Mouse (Mus musculus) urinary bladder, adult 18-20 months (tissue): ENCODE data around the gene Iqsec3.

Experiments
- DNase-seq, 2 experiments: peaks; one replicate each; pipeline ENCODE4 v3.0.0; 2022; ENCODE audit warnings: low spot score in 2 of 2, mixed read lengths in 2 of 2

Iqsec3 gene

DNA sequence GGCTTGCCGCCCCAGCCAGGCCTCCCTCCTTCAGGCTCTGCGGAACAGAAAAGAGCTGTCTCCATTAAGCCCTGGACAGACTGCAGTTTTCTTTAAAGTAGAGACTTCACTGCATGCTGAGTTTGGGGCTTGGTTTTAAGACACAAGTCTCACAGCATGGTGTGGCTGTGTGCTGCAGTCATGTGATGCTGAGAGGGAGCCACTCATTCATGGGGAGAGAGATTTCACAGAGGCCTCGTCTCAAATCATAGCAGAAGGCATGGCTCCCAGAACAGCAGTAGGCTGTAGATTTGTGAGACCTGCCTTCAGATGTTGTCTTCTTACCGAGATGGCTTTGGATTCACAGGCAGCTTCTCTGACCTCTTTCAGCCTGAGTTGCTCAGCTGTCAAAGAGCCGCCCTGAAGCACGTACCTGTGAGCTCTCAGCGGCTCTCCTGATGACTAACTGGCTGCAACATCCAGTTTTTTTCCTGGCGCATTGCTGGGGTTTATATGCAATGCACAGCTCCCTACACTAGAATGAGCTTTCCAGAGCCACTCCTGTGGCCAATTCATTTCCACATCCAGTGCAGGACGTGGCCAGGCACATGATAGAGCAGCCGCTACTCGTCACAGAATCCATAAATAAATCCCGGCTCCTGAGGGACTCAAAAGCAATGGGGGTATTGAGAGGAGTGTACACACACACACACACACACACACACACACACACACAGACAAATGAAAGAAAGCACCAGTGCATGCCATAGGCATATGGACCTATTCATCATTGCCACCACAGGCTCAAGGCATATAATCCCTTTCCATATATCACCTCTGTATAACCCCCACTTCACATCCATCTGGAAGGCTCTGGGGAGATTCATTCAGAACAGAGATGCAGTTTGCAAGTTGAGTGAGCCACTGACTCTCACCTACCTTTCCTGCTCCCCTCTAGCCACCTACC is 18.7 kb downstream of the Iqsec3 start:
- no peak for DNase-seq

DNA sequence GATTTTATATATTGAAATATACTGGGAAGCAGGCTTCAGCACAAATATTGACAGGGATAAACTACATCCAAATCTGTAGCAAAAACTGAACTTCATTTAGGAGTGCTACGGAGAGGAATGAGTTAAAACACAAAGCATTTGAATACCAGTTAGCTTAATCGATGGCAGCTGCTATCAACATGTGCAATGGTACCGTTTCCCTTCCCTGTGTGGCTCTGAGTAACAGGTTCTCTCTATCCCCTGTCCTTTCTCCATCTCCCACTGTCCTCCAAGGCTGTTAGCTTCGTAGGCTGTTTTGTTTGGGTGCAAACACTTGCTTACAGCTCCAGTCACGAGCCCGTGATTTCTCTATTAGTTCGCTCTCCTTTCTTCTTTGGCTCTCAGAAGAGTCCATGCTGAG is 19.7 kb downstream of the Iqsec3 start:
- DNase-seq: no peak

DNA sequence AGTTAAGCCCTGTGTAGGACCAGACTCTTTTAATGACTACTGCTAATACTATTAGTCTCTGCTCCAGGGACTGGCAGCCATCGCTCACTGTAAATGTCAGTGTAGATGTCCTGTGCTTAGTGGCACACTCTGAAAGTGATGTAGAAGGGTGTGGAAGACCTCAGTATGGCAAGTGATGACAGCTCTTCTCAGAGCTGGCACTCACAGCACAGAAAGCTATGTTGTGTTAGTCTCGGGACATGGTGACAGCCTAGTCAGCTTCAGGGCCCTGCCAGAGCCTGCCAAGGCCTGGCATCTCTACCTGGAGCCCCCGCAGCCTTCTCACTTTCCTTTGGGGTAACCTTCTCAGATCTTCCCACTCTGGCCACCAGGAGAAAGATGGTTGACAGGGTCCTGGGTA is 21.8 kb downstream of the Iqsec3 start:
- DNase-seq: no peak

DNA sequence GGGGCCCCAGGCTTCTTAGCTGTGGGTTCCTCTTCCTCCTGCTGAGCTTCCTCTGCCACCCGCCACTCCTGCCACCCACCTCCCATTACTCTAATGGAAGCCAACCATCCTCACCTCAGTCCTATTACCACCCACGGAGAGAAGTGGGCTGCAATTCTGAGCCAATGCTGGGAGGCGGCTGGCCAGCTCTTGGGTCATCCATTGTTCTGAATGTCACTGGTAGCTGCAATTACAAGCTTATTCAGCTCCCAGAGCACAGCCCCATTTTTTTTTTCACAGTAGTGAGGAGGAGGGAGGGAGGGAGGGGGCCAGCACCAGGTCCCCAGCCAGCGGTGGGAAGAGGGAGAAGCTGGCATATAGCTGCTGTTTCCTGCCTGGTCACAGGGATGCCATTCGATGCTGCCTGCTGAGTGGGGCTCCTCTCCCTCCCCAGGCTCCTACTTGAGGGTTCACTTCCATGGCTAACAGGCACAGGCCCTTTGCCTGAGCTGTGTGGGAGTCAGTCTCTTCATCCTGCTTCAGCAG is 32.7 kb downstream of the Iqsec3 start:
- no peak for DNase-seq

DNA sequence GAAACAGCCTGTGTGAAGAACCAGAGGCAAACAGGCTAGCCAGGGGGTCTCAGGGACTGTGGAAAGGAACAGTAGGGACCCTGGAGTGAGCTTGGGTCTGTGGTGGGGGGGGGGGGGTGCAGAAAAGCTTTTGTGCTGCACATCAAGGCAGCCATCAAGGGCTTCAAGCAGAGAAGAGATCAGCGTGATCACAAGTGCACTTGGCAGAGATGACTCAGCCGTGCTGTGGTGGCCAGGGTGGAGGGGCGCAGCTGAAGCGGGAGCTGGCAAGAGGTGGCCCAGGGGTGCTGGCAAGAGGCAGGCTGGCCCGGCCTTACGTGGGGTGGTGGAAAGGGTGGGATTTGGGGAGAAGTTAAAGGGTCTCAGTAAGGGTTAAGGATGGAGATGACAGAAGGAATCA is 48.6 kb downstream of the Iqsec3 start:
- DNase-seq: no peak

DNA sequence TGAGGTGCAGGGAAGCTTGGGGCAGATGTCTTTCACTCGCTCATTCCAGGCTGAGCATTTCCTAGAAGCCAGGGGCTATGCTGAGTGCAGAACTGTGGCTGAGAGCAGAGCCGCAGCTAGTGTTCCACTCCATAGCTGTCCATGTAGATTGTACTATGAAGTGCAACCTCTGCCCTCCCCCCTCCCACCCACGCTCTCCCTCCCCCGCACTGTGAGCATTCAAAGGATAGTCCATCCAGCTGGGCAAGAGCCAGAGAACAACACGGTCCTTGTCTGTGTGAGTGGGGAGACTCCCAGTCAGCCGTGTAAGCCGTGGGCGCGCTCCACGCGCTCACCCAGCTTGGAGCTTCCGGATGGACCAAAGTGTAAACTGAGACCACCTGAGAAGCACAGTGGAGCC is 49.1 kb downstream of the Iqsec3 start:
- DNase-seq: no peak

DNA sequence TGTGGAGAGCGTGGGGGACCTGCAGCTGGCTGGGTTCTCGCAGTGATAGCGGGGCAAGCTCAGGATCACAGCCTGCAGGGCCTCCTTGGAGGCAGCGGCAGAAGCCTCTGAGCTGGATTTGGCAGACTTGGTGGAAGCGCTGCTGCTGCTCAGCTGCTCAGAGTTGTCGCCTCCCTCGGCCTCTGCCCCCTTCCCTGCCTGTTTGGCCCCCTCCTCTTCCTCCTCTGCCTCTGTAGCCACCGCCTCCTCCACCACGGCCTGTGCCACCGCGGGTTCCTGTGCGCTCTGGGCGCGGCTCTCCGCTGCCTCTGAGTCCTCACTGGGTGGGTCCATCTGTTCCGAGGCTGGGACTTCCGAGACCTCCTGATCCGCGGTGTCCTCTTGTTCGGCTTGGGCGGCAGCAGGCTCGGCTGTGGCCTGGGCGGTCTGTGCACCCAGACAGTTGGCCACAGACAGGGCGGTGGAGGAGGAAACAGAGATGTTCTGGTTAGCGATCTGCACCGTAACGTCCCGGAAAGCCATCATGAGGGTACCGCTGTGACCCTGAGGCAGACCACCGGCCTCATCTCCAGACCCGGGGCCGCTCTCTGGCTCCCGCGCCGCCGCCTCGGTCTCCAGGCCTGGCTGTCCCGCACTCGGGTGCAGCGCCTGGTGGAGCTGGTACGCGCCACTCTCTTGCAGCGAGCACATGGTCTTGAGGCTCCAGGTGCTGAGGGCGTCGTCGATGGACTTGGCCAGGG is 60.8 kb downstream of the Iqsec3 start:
- no peak for DNase-seq

DNA sequence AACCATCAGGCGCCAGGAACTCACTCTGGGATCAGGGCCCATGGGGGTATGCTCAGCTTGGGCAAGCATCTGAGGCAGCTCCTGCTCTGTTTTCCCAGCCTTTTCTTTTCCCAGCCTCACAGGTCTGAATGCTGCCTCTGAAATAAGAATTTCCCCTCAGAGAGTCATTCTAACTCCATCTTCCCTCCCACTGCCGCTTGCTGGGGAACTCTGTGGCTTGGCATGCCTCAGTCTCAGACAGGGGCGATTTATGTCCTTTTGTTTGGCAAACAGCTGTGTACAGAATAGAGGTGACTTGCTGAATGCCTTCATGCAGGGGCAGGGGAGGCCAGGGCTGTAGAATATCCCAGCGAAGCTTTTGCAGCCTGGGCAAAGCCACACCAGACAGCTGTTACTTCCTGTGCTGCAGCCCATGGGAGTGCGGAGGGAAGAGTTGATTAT is 65.9 kb downstream of the Iqsec3 start:
- DNase-seq: no peak

DNA sequence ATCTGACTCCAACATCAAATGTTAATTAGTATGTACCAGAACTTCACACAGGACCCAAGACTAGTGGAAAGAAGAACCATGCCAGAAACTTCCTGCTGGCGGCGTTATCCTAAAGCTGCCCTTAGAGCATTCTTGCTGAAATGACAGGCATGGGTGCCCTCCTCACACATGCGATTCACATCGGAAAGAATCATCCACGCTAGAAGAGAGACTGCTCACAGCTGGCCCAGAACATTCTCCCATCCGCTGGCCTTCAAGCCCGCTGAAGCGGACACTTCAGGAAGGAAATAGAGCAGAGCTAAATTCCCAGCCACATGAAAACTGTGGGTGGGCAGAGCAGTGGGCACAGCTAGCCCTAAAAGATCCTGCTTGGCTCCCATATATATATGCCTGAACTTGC is 68.2 kb downstream of the Iqsec3 start:
- no peak for DNase-seq

DNA sequence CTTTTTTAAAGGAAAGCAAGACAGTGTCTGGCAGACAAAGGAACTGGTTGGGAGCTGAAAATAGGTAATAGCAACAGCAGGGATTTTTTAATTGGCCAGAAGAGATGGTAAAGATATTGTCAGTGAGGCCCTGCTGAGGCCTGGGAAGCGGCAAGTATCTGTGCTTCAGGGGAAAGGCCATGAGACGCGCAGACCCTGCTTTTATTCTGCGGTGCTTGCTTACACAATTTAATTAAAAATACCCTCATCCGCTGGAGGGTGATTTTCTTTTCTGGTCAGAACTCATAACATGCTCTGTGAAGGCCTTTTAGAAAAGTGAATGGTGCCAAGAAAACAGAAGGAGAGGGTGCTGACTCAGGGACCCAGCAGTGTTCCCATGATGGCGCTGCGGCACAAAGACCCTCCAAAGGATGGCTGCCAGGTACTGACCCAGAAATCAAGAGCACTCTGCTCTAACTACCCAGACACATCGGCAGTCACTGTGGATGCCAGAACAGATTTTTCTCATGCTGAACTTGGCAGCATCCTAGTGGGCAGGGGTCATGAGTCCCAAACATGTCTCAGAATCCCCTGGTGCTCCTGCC is 70.7 kb downstream of the Iqsec3 start:
- no peak for DNase-seq

DNA sequence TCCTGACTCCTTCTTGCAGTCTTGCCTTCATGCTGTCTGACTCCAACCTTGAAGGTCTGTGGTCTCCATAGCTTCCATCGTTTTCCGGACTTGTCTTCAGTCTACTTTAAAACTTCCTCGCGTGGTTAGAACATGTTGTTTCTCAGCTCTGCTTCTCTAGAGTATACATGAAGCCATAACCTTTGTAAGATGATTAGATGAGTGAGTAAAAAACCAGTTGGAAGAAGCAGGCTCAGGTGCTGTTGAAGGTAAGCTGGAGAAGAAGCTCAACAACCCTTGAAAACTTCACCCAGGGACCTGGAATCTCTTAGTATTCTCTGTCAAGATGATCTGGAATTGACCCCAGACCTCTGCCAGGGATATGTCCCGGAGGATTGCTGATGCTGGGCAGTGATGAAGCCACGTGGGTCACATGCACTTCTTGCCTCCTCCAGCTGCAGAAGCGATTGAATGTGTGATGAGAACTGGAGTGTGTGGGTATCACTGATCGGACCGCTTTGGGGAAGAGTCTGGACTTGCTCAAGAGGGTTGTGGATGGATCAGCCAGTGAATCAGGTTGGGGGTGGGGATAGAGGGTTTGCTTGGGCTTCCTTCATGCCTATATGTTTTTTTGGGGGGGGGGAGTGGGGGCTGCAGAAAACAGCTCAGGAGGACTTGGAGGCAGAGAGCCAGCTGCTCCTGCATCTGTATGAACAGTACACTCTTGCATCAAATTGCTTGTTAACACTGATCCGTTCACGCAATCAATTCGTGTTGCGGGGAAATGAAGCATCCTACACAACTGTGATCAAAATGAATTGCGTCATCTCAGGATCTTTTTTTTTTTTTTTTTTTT is 71.4 kb downstream of the Iqsec3 start:
- no peak for DNase-seq

DNA sequence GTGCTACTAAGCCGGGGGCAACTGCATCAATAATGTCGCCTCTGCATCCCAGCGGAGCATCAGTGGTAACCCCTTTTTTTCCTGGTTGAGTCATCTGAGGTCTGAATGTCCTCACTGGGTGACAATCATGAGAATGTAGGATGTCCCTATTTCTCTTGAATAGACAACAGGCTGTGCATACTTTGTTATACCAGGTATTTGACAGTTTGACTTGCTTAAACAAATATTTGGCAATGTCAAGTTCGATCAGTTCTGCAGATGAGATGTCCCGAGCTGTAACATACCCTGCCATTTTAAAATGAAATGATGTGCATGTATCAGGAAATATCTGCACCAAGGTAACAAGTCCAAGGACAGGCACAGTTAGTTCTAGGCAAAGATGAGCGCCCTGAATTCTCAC is 72.3 kb downstream of the Iqsec3 start:
- DNase-seq: no peak

DNA sequence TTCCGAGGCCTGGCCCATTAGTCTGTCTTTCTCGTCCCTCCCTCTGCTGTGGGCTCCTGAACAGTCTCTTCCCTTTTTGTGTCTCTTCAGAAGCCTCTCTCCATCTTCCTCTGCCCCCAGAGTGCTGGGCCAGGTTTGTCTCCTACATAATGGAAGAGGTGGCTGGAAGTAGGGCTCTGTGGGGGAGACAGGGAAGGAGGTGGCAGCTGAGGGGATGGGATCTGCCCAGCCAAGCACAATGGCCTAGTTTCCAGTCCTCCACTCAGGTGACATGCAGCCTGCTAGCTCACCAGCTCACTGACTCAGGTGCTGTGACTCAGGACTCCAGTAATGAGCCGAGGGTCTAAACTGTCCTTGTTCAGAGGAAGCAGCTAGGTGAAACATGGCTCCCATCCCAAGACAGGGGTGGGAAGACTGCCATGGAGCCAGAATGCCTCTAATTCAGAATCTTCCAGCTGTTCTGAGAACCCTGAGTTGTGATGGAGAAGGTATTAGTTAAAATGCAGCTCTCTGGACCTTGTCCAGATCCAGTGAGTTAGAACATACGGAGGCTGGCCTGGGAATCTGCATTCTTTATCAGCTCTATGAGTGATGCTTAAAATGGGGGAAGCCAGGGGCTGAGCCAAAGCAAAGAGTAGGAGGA is 80.7 kb downstream of the Iqsec3 start:
- no peak for DNase-seq

DNA sequence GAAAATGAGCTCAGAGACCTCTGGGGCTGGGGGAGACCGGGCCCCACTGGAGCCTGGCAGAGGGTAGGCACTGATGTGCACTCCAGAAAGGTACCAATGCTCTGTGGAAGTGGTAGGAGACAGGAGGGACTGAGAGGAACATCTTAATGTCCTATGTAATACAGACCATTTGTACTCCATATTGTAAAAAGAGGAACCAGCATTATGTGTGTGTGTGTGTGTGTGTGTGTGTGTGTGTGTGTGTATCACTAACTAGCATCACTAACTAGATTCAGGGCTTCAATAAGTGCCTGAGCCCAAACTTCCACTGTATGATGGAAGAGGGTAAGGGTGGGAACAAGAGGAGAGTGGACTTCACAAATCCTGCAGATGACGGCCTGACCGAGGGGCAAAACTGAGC is 88.1 kb downstream of the Iqsec3 start:
- no peak for DNase-seq

DNA sequence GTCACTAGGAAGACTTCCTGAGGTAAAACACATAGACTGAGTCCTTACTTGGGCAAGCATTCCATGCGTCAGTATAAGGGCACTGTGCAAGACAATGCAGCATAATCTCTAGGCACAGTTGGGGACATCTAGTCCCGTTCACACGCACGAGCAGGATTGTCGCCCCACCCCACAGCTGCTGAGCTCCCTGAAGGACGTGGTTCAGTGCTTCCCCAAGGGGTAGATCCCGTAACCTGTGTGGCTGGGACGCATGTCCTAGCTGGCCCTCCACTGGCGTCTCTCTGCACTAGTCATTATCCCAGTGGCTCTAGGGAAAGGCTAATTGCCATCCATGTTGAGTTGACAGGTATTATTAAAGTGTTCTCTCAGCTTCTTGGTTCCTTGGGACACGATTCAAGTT is 91.4 kb downstream of the Iqsec3 start:
- DNase-seq: no peak

DNA sequence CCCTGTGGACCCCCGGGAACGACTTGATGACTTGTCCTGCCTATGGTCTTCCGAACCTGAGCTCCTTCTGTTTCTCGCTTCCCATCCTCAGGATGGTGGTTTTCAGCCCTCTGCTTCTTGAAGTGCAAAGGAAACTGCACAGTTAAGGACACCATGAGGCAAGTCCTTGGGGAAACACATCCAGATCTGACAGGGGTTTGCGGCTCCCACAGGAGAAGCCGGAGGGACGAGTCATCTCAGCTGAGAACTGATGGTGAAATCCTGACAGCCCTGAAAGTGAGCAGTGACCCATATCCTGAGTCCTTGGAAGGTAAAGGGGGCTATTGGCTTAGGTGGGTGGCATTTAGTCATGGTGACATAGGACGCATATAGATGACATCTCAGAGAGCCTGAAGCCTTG is 92.9 kb downstream of the Iqsec3 start:
- no peak for DNase-seq

DNA sequence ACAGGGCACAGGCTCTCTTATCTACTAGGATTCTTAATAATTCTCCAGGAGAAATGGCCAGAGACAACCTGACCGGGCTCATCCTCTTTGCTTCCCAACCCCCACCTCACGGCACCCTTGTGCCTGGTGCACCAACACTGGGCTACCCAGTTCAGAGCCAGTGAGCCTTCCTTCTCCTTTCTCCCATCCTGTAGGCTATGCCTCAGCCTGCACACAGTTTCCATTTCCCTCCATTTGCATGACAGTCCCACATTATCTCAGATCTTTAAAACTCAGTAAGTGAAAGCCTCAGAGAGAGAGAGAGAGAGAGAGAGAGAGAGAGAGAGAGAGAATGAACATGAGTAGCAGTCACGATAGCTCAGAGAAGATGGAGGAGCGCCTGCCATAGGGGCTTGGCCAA is 95.2 kb downstream of the Iqsec3 start:
- DNase-seq: no peak

DNA sequence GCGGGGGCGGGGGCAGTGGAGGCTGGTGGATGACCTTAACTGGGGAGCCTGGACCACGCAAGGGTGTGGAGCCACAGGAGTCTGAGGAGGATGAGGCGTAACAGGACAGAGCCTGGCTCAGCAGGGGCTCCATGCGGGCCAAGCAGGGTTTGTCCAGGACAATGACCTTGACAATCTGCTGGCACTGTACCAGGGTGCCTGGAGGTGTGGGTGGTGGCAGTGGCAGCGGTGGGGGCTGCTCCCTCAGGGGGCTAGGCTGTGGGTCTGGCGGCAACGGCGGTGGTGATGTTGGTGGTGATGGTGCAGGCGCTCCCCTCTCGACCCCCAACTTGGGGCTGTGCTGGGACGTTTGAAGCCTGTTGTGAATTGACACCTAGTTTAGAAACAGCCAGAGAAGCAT is 97.3 kb downstream of the Iqsec3 start:
- DNase-seq: no peak

DNA sequence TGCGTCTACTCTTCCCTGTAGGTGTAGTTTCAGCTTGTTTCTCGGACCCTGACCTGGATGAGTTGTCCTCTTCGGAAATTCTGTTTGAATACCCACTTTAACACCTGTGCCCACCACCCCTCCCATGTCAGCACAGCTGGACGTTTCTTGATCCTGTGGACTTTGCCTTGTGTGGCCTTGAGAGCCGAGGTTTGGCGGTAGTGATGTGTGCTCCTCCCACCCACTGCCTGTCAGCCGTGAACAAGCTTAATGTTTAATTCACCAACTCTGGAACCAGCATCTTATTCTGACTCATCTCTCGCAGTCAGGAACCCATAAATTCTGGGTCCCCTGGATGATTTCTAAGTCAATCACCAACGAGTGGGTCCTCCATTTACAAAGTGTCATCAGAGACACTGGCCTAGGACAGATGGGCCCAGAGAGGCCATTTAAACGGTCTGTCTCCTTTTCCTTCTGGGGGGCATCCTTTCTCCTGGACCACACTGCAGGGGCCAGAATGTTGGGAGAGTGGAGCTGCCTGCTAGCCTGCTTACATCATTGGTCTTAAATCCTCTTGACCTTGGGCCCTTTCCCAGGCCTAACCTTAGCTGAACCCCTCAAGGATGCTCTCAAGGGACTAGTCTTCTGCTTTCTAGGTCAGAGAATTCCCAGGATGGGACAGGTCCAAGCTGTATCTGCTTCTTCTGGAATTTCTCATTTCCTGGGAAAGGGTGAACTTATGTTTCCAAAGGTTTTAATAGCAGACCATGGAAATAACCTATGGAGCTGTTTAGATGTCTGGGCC is 102.1 kb downstream of the Iqsec3 start:
- DNase-seq: no peak

DNA sequence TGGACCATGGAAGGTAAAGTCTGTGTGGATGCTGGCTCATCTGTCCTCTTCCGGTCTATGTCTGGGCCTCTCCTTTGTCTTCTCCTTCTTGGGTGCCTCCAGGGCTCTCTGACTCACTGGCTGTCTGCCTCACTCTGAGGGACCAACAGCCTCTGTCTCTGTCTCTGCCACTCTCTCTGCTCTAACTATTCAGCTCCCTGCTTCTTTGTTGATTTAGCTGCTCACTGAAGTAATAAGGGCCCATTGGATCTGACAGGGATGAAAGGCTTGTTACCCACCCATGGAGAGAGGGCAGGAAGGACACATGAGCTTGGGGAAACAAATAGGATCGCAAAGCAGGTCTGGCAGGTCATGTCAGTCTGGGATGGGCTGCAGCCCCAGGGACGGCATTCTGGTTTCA is 106.4 kb downstream of the Iqsec3 start:
- DNase-seq: no peak
